Mouse (Mus musculus) hindbrain, embryonic 14.5 days (tissue): Measurements from ENCODE around the gene Rab24. TPM values are rescaled to one million over a fixed set of nuclear protein-coding genes. Genes with fewer than 3 reads are reported as not detected.

Experiments used
- ATAC-seq: fragments of 200-750 bp; cut with Nextera tagmentation; 2 replicates; pipeline ENCODE4 v1.8.0; 2017; ENCODE audit warnings: moderate number of reproducible peaks, mild to moderate bottlenecking, moderate TSS enrichment, moderate library complexity; ENCODE audit not compliant: low FRiP score
- DNase-seq: peaks from one replicate; pipeline ENCODE4 v3.0.0-alpha.2; 2015; ENCODE audit warnings: low spot score
- H3K27ac ChIP-seq: fragments of 300-500 bp; sonication (generic); 2 replicates; pipeline ENCODE4 v1.5.1; 2014; ENCODE audit warnings: mild to moderate bottlenecking, moderate library complexity
- H3K27me3 ChIP-seq: fragments of 300-500 bp; sonication (generic); 2 replicates; pipeline ENCODE4 v1.6.1; 2014; ENCODE audit warnings: mild to moderate bottlenecking, low read length, mixed read lengths; ENCODE audit not compliant: control insufficient read depth, insufficient read depth
- H3K36me3 ChIP-seq: fragments of 300-500 bp; sonication (generic); replicated peaks from 2 replicates; pipeline ENCODE4 v1.6.1; 2014; ENCODE audit not compliant: control insufficient read depth, insufficient read depth
- H3K4me1 ChIP-seq: fragments of 300-500 bp; sonication (generic); replicated peaks from 2 replicates; pipeline ENCODE4 v1.6.1; 2014; ENCODE audit warnings: antibody characterized with exemption, low read length, mixed read lengths; ENCODE audit not compliant: control insufficient read depth, insufficient read depth
- H3K4me2 ChIP-seq: fragments of 300-500 bp; sonication (generic); replicated peaks from 2 replicates; pipeline ENCODE4 v1.6.1; 2014; ENCODE audit warnings: mild to moderate bottlenecking, moderate library complexity
- H3K4me3 ChIP-seq: fragments of 300-500 bp; sonication (generic); replicated peaks from 2 replicates; pipeline ENCODE4 v1.5.1; 2014; ENCODE audit warnings: mild to moderate bottlenecking, low read length
- H3K9ac ChIP-seq: fragments of 300-500 bp; sonication (generic); 2 replicates; pipeline ENCODE4 v1.6.1; 2014
- H3K9me3 ChIP-seq: fragments of 300-500 bp; sonication (generic); 2 replicates; pipeline ENCODE4 v1.6.1; 2016; ENCODE audit warnings: low read length; ENCODE audit not compliant: control insufficient read depth
- WGBS: fragments of 180-500 bp; shearing (Covaris S2); extraction: QIAGEN DNeasy Blood & Tissue Kit; methylation state at CpG from one replicate; pipeline ENCODE4 v1.1.7; 2014; 5-methylcytosine and 5-hydroxymethylcytosine counted together
- polyA plus RNA-seq: library from polyadenylated mRNA; unstranded; fragments of >200 nt; fragmentation: Nextera tagmentation; extraction: Ambion mirVana; gene quantifications from 2 replicates; pipeline ENCODE4 v1.2.1, GENCODE M21; 2014

Rab24 gene
- polyA plus RNA-seq, 1 experiment from 2014 or later, result 95.8 TPM

GRCm38 (mm10) chr13:55344286-55344685 lies 22.5 kb upstream of the Rab24 start:
- no peak overlapping the region for H3K27ac ChIP-seq
- H3K9me3 ChIP-seq, result no peaks in the 10 kb centered on the region
- no peaks in the 10 kb centered on the region for H3K4me1 ChIP-seq
- H3K27me3 ChIP-seq, result no peaks in the 10 kb centered on the region
- ATAC-seq, result no peak
- no peak overlapping the region for H3K4me2 ChIP-seq
- H3K36me3 ChIP-seq, result peaks cover 57% of the 10 kb centered on the region
- DNase-seq, result no peak
- H3K4me3 ChIP-seq, result no peak overlapping the region
- H3K9ac ChIP-seq, result no peak overlapping the region
- 90% methylated on average over 7 of the region's 7 CpGs for WGBS

DNA sequence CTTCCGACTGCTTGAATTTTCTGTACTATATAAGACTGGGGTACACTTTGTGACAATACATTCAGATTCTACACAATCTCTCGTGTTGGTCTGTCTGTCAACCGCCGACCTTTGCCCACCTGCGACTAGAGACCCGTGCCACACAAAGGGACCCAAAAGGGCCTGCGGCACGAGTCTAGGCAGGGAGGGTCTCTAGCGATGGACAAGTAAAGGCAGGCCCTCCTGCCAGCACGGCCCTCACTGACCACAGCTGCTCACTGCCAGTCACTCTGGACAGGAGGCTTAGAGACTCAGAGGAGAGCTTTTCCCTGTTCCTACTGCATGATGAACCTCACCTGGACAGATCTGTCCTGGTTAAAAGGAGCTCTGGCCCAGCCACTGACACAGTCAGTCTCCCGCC lies 20.7 kb upstream of the Rab24 start:
- H3K9ac ChIP-seq, result no peak overlapping the region
- 43% methylated on average over 11 of the region's 11 CpGs for WGBS
- ATAC-seq, result no peak

DNA sequence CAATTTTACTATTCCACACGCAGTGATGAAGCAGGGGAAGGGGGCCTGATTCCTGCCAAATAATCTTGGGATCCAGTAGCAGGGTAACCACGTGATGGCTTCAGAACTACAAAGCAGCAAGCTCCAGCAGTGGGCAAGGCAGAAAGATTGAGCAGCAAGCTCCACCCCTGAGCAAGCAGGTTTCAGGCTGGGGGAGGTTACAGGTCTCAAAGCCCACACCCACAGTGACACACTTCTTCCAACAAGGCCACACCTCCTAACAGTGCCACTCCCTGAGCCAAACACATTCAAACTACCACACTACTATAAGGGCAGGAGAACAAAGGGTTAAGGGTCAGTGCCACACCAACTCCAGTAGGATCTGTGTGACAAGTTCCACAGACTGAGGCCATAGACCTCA lies 17.5 kb upstream of the Rab24 start:
- WGBS, result 38% methylated on average over 2 of the region's 2 CpGs

More for the DNA sequence above, 20.7 kb upstream of the Rab24 start:
- no peaks in the 10 kb centered on the region for H3K9me3 ChIP-seq
- H3K36me3 ChIP-seq, result peaks cover 39% of the 10 kb centered on the region
- no peak overlapping the region for H3K4me2 ChIP-seq
- H3K27ac ChIP-seq, result no peak overlapping the region
- H3K27me3 ChIP-seq, result no peaks in the 10 kb centered on the region
- no peaks in the 10 kb centered on the region for H3K4me1 ChIP-seq
- no peak overlapping the region for H3K4me3 ChIP-seq
- no peak for DNase-seq

GRCm38 (mm10) chr13:55338131-55339054 lies 16.6 kb upstream of the Rab24 start:
- Histone ChIP-seq H3K4me3 (no peak overlapping the region), H3K9ac (no peak overlapping the region), H3K27me3 (no peaks in the 10 kb centered on the region), H3K4me1 (no peaks in the 10 kb centered on the region), H3K27ac (no peak overlapping the region), H3K9me3 (no peaks in the 10 kb centered on the region), H3K36me3 (no peaks in the 10 kb centered on the region), H3K4me2 (no peak overlapping the region)
- no peak for ATAC-seq
- no peak for DNase-seq
- WGBS, result 57% methylated on average over 12 of the region's 12 CpGs

More for the DNA sequence above, 17.5 kb upstream of the Rab24 start:
- Histone ChIP-seq H3K4me2 (no peak overlapping the region), H3K9ac (no peak overlapping the region), H3K4me3 (no peak overlapping the region), H3K9me3 (no peaks in the 10 kb centered on the region), H3K4me1 (no peaks in the 10 kb centered on the region), H3K27me3 (no peaks in the 10 kb centered on the region), H3K27ac (no peak overlapping the region), H3K36me3 (peaks cover 7% of the 10 kb centered on the region)
- ATAC-seq, result no peak
- DNase-seq, result no peak

GRCm38 (mm10) chr13:55337341-55337975 lies 15.7 kb upstream of the Rab24 start:
- Histone ChIP-seq H3K27ac (no peak overlapping the region), H3K27me3 (no peaks in the 10 kb centered on the region), H3K9me3 (no peaks in the 10 kb centered on the region), H3K4me1 (no peaks in the 10 kb centered on the region), H3K9ac (no peak overlapping the region), H3K4me3 (no peak overlapping the region), H3K4me2 (no peak overlapping the region), H3K36me3 (no peaks in the 10 kb centered on the region)
- 59% methylated on average over 10 of the region's 10 CpGs for WGBS
- ATAC-seq (no peak), DNase-seq (no peak)

DNA sequence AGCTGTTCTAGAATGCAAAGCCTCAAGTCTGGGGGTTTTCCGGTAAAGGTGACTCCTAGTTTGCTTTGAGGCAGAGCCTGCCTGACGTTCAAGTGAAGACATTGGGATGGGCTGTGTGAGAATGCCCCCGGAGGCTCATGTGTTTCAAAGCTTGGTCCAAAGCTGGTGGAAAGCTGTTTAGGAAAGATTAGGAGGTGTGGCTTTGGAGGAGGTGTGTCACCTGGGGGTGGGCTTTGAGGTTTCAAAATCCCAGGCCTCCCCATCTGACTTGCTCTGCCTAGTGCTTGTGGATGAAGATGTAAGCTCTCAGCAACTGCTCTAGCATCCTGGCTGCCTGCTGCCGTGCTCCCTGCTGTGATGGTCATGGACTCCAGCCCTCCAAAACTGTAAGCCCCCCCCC lies 14.0 kb upstream of the Rab24 start:
- H3K9ac ChIP-seq, result no peak overlapping the region
- DNase-seq (no peak), ATAC-seq (no peak)
- no peak overlapping the region for H3K4me2 ChIP-seq
- no peak overlapping the region for H3K27ac ChIP-seq
- H3K36me3 ChIP-seq, result no peaks in the 10 kb centered on the region
- no peak overlapping the region for H3K4me3 ChIP-seq
- H3K4me1 ChIP-seq, result no peaks in the 10 kb centered on the region
- H3K27me3 ChIP-seq, result no peaks in the 10 kb centered on the region
- no peaks in the 10 kb centered on the region for H3K9me3 ChIP-seq
- WGBS, result 85% methylated on average over 4 of the region's 4 CpGs

DNA sequence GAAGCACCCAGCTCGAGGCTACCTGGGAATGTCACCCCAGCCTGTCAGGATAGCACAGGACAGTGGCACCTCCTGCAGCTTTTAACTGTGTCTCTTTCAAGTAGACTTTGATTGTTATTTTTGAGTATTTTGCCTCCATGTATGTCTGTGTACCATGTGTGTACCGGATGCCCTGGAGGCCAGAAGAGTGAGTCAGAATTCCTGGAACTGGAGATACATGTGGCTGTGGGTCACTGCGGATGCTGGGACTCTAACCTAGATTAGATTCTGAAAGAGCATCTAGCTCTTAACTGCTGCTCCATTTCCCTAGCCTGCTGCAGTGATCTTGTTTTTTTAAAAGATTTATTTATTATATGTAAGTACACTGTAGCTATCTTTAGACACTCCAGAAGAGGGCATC lies 10.6 kb upstream of the Rab24 start:
- WGBS, result 91% methylated on average over 3 of the region's 3 CpGs
- DNase-seq (no peak), ATAC-seq (no peak)
- no peaks in the 10 kb centered on the region for H3K36me3 ChIP-seq
- H3K4me2 ChIP-seq, result no peak overlapping the region
- H3K4me3 ChIP-seq, result no peak overlapping the region
- no peaks in the 10 kb centered on the region for H3K27me3 ChIP-seq
- peaks cover 10% of the 10 kb centered on the region; the same call in 1 of the 2 replicates for H3K4me1 ChIP-seq
- H3K27ac ChIP-seq, result no peak overlapping the region
- no peak overlapping the region for H3K9ac ChIP-seq
- no peaks in the 10 kb centered on the region for H3K9me3 ChIP-seq

DNA sequence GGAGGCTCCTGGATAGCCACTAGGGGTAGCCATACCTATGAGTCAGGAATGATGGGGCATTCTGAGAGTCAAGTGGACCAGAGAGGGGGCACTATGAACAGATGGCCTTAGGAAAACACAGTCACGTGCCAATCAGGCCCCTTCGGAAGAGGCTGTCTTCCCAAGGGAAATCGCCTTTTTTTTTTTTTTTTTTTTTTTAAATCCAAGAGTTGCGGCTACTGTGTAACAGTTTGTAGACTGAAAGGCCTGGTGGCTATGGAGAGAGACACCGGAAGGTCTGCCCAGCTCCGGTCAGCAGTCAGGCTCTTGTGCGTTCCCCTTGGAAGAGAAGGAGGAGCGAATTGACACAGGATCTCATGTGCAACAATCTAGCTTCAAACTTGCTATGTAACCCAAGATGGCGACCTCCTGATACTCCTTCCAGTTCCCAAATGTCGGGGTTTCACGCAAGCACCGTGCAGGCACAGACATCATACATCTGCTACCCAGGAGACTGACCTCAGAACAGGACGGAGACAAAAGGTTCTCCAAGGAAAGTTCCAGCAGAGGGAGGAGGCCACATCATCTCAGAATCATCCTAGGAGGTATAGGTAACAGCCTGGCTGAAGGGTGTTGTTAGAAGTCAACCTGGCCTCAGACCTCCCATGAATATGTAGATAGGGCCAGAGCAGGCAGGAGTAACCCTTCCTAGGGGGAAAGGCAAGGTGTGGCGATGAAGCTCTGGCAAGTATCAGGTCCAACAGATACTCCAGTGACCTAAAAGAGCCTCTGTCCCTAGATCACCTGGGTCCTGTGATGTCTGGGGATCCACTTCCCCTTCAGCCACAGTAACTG lies 9.0 kb upstream of the Rab24 start:
- peak overlapping the region; percentile 63; the same call in 1 of the 2 replicates for H3K9ac ChIP-seq
- H3K27me3 ChIP-seq, result no peaks in the 10 kb centered on the region
- H3K4me3 ChIP-seq, result peak overlapping the region; percentile 64
- ATAC-seq, result no peak
- 44% methylated on average over 14 of the region's 14 CpGs for WGBS
- H3K4me1 ChIP-seq, result peaks cover 15% of the 10 kb centered on the region; the same call in 1 of the 2 replicates
- no peaks in the 10 kb centered on the region for H3K9me3 ChIP-seq
- 0 out of 2 replicates have a peak overlapping the region, but pooled peaks have one; percentile 53 for H3K27ac ChIP-seq
- H3K36me3 ChIP-seq, result peaks cover 6% of the 10 kb centered on the region
- DNase-seq, result no peak
- H3K4me2 ChIP-seq, result peak overlapping the region; percentile 91
